Mouse (Mus musculus): ENCODE data around the gene Fndc3b. TPM values are rescaled to one million over a fixed set of nuclear protein-coding genes. Genes with fewer than 3 reads are reported as not detected.
A peak's percentile ranks its signal among the peaks of the same experiment; 100 is the strongest.

Gene Fndc3b
- polyA plus RNA-seq, 2 experiments = 4.2 to 5.5 TPM

- Histone ChIP-seq H3K9me3 (ENCODE audit: control insufficient read depth, low read length) (no peaks in the 10 kb centered on the region), H3K9ac (replicated peaks) (no peak overlapping the region), H3K27ac (no peak overlapping the region), H3K4me1 (replicated peaks; ENCODE audit: control insufficient read depth in 2 of 2, insufficient read depth in 2 of 2, low read length in 1 of 2) (peaks cover 0 to 8% of the 10 kb centered on the region in 2 experiments; a peak in 2 of 4 replicates), H3K36me3 (replicated peaks; ENCODE audit: control insufficient read depth, insufficient read depth, low read depth) (no peaks in the 10 kb centered on the region), H3K27me3 (ENCODE audit: control insufficient read depth, insufficient read depth, low read length) (no peaks in the 10 kb centered on the region), H3K4me3 (ENCODE audit: insufficient read depth in 1 of 2, low read depth in 2 of 2, low read length in 2 of 2) (no peak overlapping the region), H3K4me2 (ENCODE audit: low read depth) (no peak overlapping the region)
- ATAC-seq (ENCODE audit: insufficient read depth) = peak; percentile 53; the same call in 1 of the 2 replicates
- 21% methylated on average over 9 of the region's 9 CpGs for WGBS (ENCODE audit: insufficient replicate concordance)
- TF ChIP-seq EP300 (IDR thresholded peaks at IDR 0.05; ENCODE audit: low read depth) (no peak), CTCF (IDR thresholded peaks at IDR 0.05; ENCODE audit: low read depth) (no peak)
- no peak for DNase-seq (ENCODE audit: low read depth in 3 of 3, low spot score in 3 of 3)
Measured at GRCm38 (mm10) chr3:27607081-27607795, 103.9 kb downstream of the Fndc3b start.

GRCm38 (mm10) chr3:27606626-27607025, 104.5 kb downstream of the Fndc3b start:
- no peak overlapping the region for H3K27ac ChIP-seq

GRCm38 (mm10) chr3:27605613-27606012, 105.5 kb downstream of the Fndc3b start:
- no peak overlapping the region for H3K9ac ChIP-seq (replicated peaks)
- no peaks in the 10 kb centered on the region for H3K9me3 ChIP-seq (ENCODE audit: control insufficient read depth, low read length)
- no peaks in the 10 kb centered on the region for H3K27me3 ChIP-seq (ENCODE audit: control insufficient read depth, insufficient read depth, low read length)
- no peak overlapping the region for H3K4me2 ChIP-seq (ENCODE audit: low read depth)
- no peak overlapping the region for H3K4me3 ChIP-seq (ENCODE audit: insufficient read depth in 1 of 2, low read depth in 2 of 2, low read length in 2 of 2)
- TF ChIP-seq EP300 (IDR thresholded peaks at IDR 0.05; ENCODE audit: low read depth) (no peak), CTCF (IDR thresholded peaks at IDR 0.05; ENCODE audit: low read depth) (no peak)
- no peaks in the 10 kb centered on the region for H3K36me3 ChIP-seq (replicated peaks; ENCODE audit: control insufficient read depth, insufficient read depth, low read depth)
- WGBS (ENCODE audit: insufficient replicate concordance) = 58% methylated on average over 4 of the region's 4 CpGs
- H3K27ac ChIP-seq = no peak overlapping the region
- ATAC-seq (ENCODE audit: insufficient read depth) (no peak), DNase-seq (ENCODE audit: low read depth in 3 of 3, low spot score in 3 of 3) (no peak)
- H3K4me1 ChIP-seq (replicated peaks; ENCODE audit: control insufficient read depth in 2 of 2, insufficient read depth in 2 of 2, low read length in 1 of 2) = peaks cover 0 to 8% of the 10 kb centered on the region in 2 experiments; a peak in 2 of 4 replicates

More at GRCm38 (mm10) chr3:27606626-27607025, 104.5 kb downstream of the Fndc3b start:
- no peak for DNase-seq (ENCODE audit: low read depth in 3 of 3, low spot score in 3 of 3)
- Histone ChIP-seq H3K9me3 (ENCODE audit: control insufficient read depth, low read length) (no peaks in the 10 kb centered on the region), H3K9ac (replicated peaks) (no peak overlapping the region), H3K4me1 (replicated peaks; ENCODE audit: control insufficient read depth in 2 of 2, insufficient read depth in 2 of 2, low read length in 1 of 2) (peaks cover 0 to 8% of the 10 kb centered on the region in 2 experiments; a peak in 2 of 4 replicates), H3K36me3 (replicated peaks; ENCODE audit: control insufficient read depth, insufficient read depth, low read depth) (no peaks in the 10 kb centered on the region), H3K4me2 (ENCODE audit: low read depth) (no peak overlapping the region), H3K4me3 (ENCODE audit: insufficient read depth in 1 of 2, low read depth in 2 of 2, low read length in 2 of 2) (no peak overlapping the region), H3K27me3 (ENCODE audit: control insufficient read depth, insufficient read depth, low read length) (no peaks in the 10 kb centered on the region)
- no peak for TF ChIP-seq EP300 (IDR thresholded peaks at IDR 0.05; ENCODE audit: low read depth)
- TF ChIP-seq CTCF (IDR thresholded peaks at IDR 0.05; ENCODE audit: low read depth) = no peak
- 57% methylated on average over 6 of the region's 6 CpGs for WGBS (ENCODE audit: insufficient replicate concordance)
- no peak for ATAC-seq (ENCODE audit: insufficient read depth)

GRCm38 (mm10) chr3:27605081-27605480, 106.0 kb downstream of the Fndc3b start:
- no peak for DNase-seq (ENCODE audit: low read depth in 3 of 3, low spot score in 3 of 3)
- Histone ChIP-seq H3K27ac (no peak overlapping the region), H3K27me3 (ENCODE audit: control insufficient read depth, insufficient read depth, low read length) (no peaks in the 10 kb centered on the region), H3K4me2 (ENCODE audit: low read depth) (no peak overlapping the region), H3K4me1 (replicated peaks; ENCODE audit: control insufficient read depth in 2 of 2, insufficient read depth in 2 of 2, low read length in 1 of 2) (peaks cover 0 to 8% of the 10 kb centered on the region in 2 experiments; a peak in 2 of 4 replicates), H3K9me3 (ENCODE audit: control insufficient read depth, low read length) (no peaks in the 10 kb centered on the region), H3K9ac (replicated peaks) (no peak overlapping the region), H3K36me3 (replicated peaks; ENCODE audit: control insufficient read depth, insufficient read depth, low read depth) (no peaks in the 10 kb centered on the region), H3K4me3 (ENCODE audit: insufficient read depth in 1 of 2, low read depth in 2 of 2, low read length in 2 of 2) (no peak overlapping the region)
- no peak for TF ChIP-seq EP300 (IDR thresholded peaks at IDR 0.05; ENCODE audit: low read depth)
- no peak for TF ChIP-seq CTCF (IDR thresholded peaks at IDR 0.05; ENCODE audit: low read depth)
- ATAC-seq (ENCODE audit: insufficient read depth) = no peak
- WGBS (ENCODE audit: insufficient replicate concordance) = 58% methylated on average over 3 of the region's 3 CpGs

GRCm38 (mm10) chr3:27604629-27605028, 106.5 kb downstream of the Fndc3b start:
- Histone ChIP-seq H3K9me3 (ENCODE audit: control insufficient read depth, low read length) (no peaks in the 10 kb centered on the region), H3K36me3 (replicated peaks; ENCODE audit: control insufficient read depth, insufficient read depth, low read depth) (no peaks in the 10 kb centered on the region), H3K4me3 (ENCODE audit: insufficient read depth in 1 of 2, low read depth in 2 of 2, low read length in 2 of 2) (no peak overlapping the region), H3K27ac (no peak overlapping the region), H3K27me3 (ENCODE audit: control insufficient read depth, insufficient read depth, low read length) (no peaks in the 10 kb centered on the region), H3K4me2 (ENCODE audit: low read depth) (no peak overlapping the region), H3K9ac (replicated peaks) (no peak overlapping the region), H3K4me1 (replicated peaks; ENCODE audit: control insufficient read depth in 2 of 2, insufficient read depth in 2 of 2, low read length in 1 of 2) (peaks cover 0 to 8% of the 10 kb centered on the region in 2 experiments; a peak in 2 of 4 replicates)
- WGBS (ENCODE audit: insufficient replicate concordance) = 64% methylated on average over 4 of the region's 4 CpGs
- TF ChIP-seq CTCF (IDR thresholded peaks at IDR 0.05; ENCODE audit: low read depth) (no peak), EP300 (IDR thresholded peaks at IDR 0.05; ENCODE audit: low read depth) (no peak)
- DNase-seq (ENCODE audit: low read depth in 3 of 3, low spot score in 3 of 3) = no peak
- ATAC-seq (ENCODE audit: insufficient read depth) = no peak

Data from liver, embryonic 14.5 days (tissue).